14 mouse cellular contexts compared by ENCODE assay signal in genomic region chr10:27891778-27892512, GRCm38 (mm10).
DNase-seq lines count a peak whose midpoint lies in the region; ATAC-seq lines count a peak whose summit lies in the region.
"Had no signal": no experiment of that assay in that cellular context is flagged by ENCODE, and none has a peak within 500 bp of the region (broad histone marks: within the 10 kb centered on the region; RNA-seq: fewer than 3 reads in every experiment).

No protein-coding gene starts in this region.

- peak; percentile 10 for DNase-seq in hindbrain, embryonic 11.5 days (ENCODE audit: low spot score)
- DNase-seq in ES-CJ7 (ENCODE audit: low read depth, low spot score): peak; percentile 14
- peak; percentile 42 for DNase-seq in embryo, embryonic 11 days
- DNase-seq in spleen, adult 12 weeks (ENCODE audit: low spot score): no peak
- DNase-seq in cerebellum, adult 11 months: no peak
- DNase-seq: gastrocnemius, adult 2 months; right cerebral cortex, postnatal 4 days had no signal

- H3K27ac ChIP-seq in hindbrain, embryonic 11.5 days (ENCODE audit: low read depth, low read length): no peak overlapping the region
- H3K27ac ChIP-seq in hindbrain, embryonic 16.5 days (ENCODE audit: low read depth, low read length): no peak overlapping the region
- no peak overlapping the region for H3K27ac ChIP-seq in midbrain, embryonic 12.5 days (replicated peaks)
- H3K27ac ChIP-seq: gastrocnemius, adult 2 months; hindbrain, embryonic 15.5 days; lung, embryonic 15.5 days had no signal

- ATAC-seq in hindbrain, embryonic 11.5 days (ENCODE audit: low FRiP score): peak; percentile 69
- ATAC-seq in hindbrain, embryonic 16.5 days: no peak
- peak; percentile 89 for ATAC-seq in midbrain, embryonic 12.5 days (ENCODE audit: low FRiP score, low read depth)
- ATAC-seq in erythroid progenitor cell, adult 5-6 weeks (replicated peaks; ENCODE audit: low FRiP score, poor library complexity, severe bottlenecking): no peak

- H3K4me3 ChIP-seq in hindbrain, embryonic 11.5 days (ENCODE audit: low read depth, low read length): no peak overlapping the region
- H3K4me3 ChIP-seq in hindbrain, embryonic 16.5 days (ENCODE audit: low read length): no peak overlapping the region
- H3K4me3 ChIP-seq in midbrain, embryonic 12.5 days: no peak overlapping the region
- H3K4me3 ChIP-seq: erythroblast, embryonic 14.5 days; gastrocnemius, adult 2 months; heart, embryonic 12.5 days; hindbrain, embryonic 15.5 days; lung, embryonic 15.5 days had no signal

- WGBS in hindbrain, embryonic 11.5 days: 48% methylated on average over 2 of the region's 2 CpGs
- WGBS in hindbrain, embryonic 16.5 days: 28% methylated on average over 2 of the region's 2 CpGs
- WGBS in midbrain, embryonic 12.5 days: 21% methylated on average over 2 of the region's 2 CpGs

- no peaks in the 10 kb centered on the region for H3K27me3 ChIP-seq in hindbrain, embryonic 11.5 days (ENCODE audit: control insufficient read depth, insufficient read depth, low read length)
- no peaks in the 10 kb centered on the region for H3K27me3 ChIP-seq in hindbrain, embryonic 16.5 days (replicated peaks; ENCODE audit: control insufficient read depth, insufficient read depth, low read length)
- H3K27me3 ChIP-seq in midbrain, embryonic 12.5 days: no peaks in the 10 kb centered on the region
- H3K27me3 ChIP-seq: heart, embryonic 12.5 days; hindbrain, embryonic 15.5 days; lung, embryonic 15.5 days had no signal

- H3K4me1 ChIP-seq in hindbrain, embryonic 11.5 days (replicated peaks; ENCODE audit: control insufficient read depth, insufficient read depth, low read length): no peaks in the 10 kb centered on the region
- no peaks in the 10 kb centered on the region for H3K4me1 ChIP-seq in hindbrain, embryonic 16.5 days (ENCODE audit: control insufficient read depth, insufficient read depth, low read depth, low read length)
- H3K4me1 ChIP-seq in midbrain, embryonic 12.5 days: peaks cover 2% of the 10 kb centered on the region; the same call in 1 of the 2 replicates
- H3K4me1 ChIP-seq: heart, embryonic 12.5 days; hindbrain, embryonic 15.5 days; lung, embryonic 15.5 days had no signal

- H3K36me3 ChIP-seq in hindbrain, embryonic 11.5 days (ENCODE audit: control insufficient read depth, insufficient read depth, low read length): no peaks in the 10 kb centered on the region
- no peaks in the 10 kb centered on the region for H3K36me3 ChIP-seq in hindbrain, embryonic 16.5 days (ENCODE audit: control insufficient read depth, insufficient read depth, low read length)
- H3K36me3 ChIP-seq in midbrain, embryonic 12.5 days: no peaks in the 10 kb centered on the region
- H3K36me3 ChIP-seq: heart, embryonic 12.5 days; hindbrain, embryonic 15.5 days; lung, embryonic 15.5 days had no signal

- H3K9me3 ChIP-seq in hindbrain, embryonic 11.5 days (ENCODE audit: control insufficient read depth, low read length): no peaks in the 10 kb centered on the region
- H3K9me3 ChIP-seq in hindbrain, embryonic 16.5 days (ENCODE audit: control insufficient read depth, low read length): no peaks in the 10 kb centered on the region
- H3K9me3 ChIP-seq in midbrain, embryonic 12.5 days: no peaks in the 10 kb centered on the region
- H3K9me3 ChIP-seq: hindbrain, embryonic 15.5 days; lung, embryonic 15.5 days had no signal

- H3K9ac ChIP-seq in hindbrain, embryonic 11.5 days (ENCODE audit: low read depth, low read length): no peak overlapping the region
- no peak overlapping the region for H3K9ac ChIP-seq in hindbrain, embryonic 16.5 days (ENCODE audit: low read depth, low read length)
- no peak overlapping the region for H3K9ac ChIP-seq in midbrain, embryonic 12.5 days (replicated peaks)
- H3K9ac ChIP-seq: heart, embryonic 12.5 days; hindbrain, embryonic 15.5 days; lung, embryonic 15.5 days had no signal

- H3K4me2 ChIP-seq in hindbrain, embryonic 11.5 days (replicated peaks; ENCODE audit: low read depth, low read length): no peak overlapping the region
- no peak overlapping the region for H3K4me2 ChIP-seq in hindbrain, embryonic 16.5 days (ENCODE audit: low read length)
- H3K4me2 ChIP-seq in midbrain, embryonic 12.5 days (replicated peaks): no peak overlapping the region
- H3K4me2 ChIP-seq: heart, embryonic 12.5 days; hindbrain, embryonic 15.5 days; lung, embryonic 15.5 days had no signal

Comparison
In these comparisons a context has a peak if more than half of its experiments do, and no peak if none do; other contexts are left out.
1. ATAC-seq: peak in hindbrain, embryonic 11.5 days (single experiment) and midbrain, embryonic 12.5 days (single experiment); none in hindbrain, embryonic 16.5 days (single experiment) and erythroid progenitor cell, adult 5-6 weeks (single experiment).
2. DNase-seq: peak in hindbrain, embryonic 11.5 days (single experiment), ES-CJ7 (single experiment) and embryo, embryonic 11 days (single experiment); none in spleen, adult 12 weeks (single experiment) and cerebellum, adult 11 months (single experiment).